Mouse (Mus musculus): ENCODE measurements around the gene Btbd9.

GRCm38 (mm10) chr17:30213371-30213770 lies 362.9 kb downstream of the Btbd9 start:
- TF ChIP-seq POLR2A (IDR thresholded peaks at IDR 0.05; ENCODE audit: low read depth, low read length) (no peak), CTCF (IDR thresholded peaks at IDR 0.05; ENCODE audit: extremely low read depth, insufficient read length, insufficient replicate concordance, low read depth, low read length) (no peak)

Data from small intestine, adult 2 months (tissue).